Mouse (Mus musculus) bone marrow macrophage, adult 2 months (primary cell): ENCODE results near the gene Ano10. TPM values are rescaled to one million over a fixed set of nuclear protein-coding genes. Genes with fewer than 3 reads are reported as not detected.
"Not testable (repeated sequence)": the region's sequence is repeated elsewhere in the genome, so short reads cannot be mapped to it uniquely, and the experiment has no call there.

ENCODE experiments used
- H3K27ac ChIP-seq: 2 replicates; pipeline ENCODE4 v1.5.1; 2012; ENCODE audit warnings: low read depth, low read length; ENCODE audit not compliant: insufficient read depth
- H3K4me1 ChIP-seq: 2 replicates; pipeline ENCODE4 v1.6.1; 2012; ENCODE audit warnings: low read length; ENCODE audit not compliant: control insufficient read depth, insufficient read depth
- H3K4me3 ChIP-seq: 2 replicates; pipeline ENCODE4 v1.5.1; 2012; ENCODE audit warnings: mild to moderate bottlenecking, low read length, moderate library complexity; ENCODE audit not compliant: insufficient read depth
- CTCF ChIP-seq: IDR thresholded peaks from 2 replicates; pipeline ENCODE4 v1.5.1; 2012; ENCODE audit warnings: low read depth, mild to moderate bottlenecking, low read length, moderate library complexity
- POLR2A ChIP-seq: IDR thresholded peaks from 2 replicates; pipeline ENCODE4 v1.6.1; 2012; ENCODE audit warnings: mild to moderate bottlenecking, low read depth, low read length, borderline replicate concordance
- polyA plus RNA-seq: library from polyadenylated mRNA; stranded (reverse); fragments of >200 nt; gene quantifications from 2 replicates; pipeline ENCODE4 v1.2.4, GENCODE M21; 2012; ENCODE audit not compliant: missing spikeins, insufficient read depth, insufficient read length

Ano10 gene
- polyA plus RNA-seq, 1 experiment = 24.7 TPM

DNA sequence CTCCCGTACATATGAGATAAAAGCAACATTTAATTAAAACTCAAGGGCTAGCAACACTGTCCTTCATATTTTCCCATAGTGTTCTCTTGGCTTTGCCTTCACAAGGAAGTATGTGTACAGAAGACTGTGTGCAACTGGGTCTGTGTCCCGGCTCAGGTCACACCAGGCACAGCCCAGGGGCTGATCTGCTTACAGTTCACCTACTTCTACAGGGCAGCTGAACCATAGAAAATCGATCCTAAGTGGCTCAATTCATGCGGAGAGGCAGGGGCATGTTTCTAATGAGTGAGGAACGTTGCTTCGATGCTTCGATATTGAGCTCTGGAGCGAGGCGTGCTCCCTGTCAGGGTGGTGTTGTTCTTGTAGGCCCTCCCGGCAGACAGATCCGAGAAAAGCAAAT, 21.3 kb upstream of the Ano10 start:
- H3K4me3 ChIP-seq = no peak overlapping the region
- TF ChIP-seq CTCF (no peak), POLR2A (no peak)
- H3K4me1 ChIP-seq = peaks cover 5% of the 10 kb centered on the region
- H3K27ac ChIP-seq = no peak overlapping the region

DNA sequence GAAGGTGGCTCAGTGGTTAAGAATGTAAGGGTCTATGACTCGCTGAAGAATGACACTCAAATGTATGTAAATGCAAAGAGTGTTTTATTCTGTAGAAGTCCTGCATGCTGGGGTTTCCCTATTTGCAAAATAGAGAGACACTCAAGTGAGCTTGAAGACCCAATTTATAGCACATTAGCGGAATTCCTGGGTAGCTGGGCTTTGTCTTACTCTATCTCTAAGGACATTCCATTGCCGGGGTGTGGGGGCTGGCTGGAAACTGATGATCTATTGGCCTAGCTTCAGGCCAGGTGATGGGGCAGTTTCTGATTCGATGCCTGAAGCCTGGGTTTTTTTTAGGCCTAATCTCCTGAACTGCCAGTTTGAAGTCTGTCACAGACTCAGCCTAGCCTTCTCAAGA, 20.7 kb upstream of the Ano10 start:
- no peak overlapping the region for H3K4me3 ChIP-seq
- no peak overlapping the region for H3K27ac ChIP-seq
- peaks cover 5% of the 10 kb centered on the region for H3K4me1 ChIP-seq
- no peak for TF ChIP-seq CTCF
- no peak for TF ChIP-seq POLR2A

- TF ChIP-seq POLR2A = no peak
- Histone ChIP-seq H3K4me3 (no peak overlapping the region), H3K27ac (no peak overlapping the region), H3K4me1 (peaks cover 5% of the 10 kb centered on the region)
Observed at GRCm38 (mm10) chr9:122314386-122314785, 20.2 kb upstream of the Ano10 start.

DNA sequence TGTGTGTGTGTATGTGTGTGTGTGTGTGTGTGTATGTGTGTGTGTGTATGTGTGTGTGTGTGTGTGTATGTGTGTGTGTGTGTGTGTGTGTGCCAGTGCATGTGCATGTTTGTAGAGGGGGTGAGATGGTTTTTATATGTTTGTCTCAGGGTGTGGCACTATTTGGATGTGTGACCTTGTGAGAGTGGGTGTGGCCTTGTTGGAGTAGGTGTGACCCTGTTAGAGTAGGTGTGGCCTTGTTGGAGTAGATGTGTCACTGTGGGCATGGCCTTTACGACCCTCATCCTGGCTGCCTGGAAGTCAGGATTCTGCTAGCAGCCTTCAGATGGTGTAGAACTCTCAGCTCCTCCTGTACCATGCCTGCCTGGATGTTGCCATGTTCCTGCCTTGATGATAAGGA, 18.9 kb upstream of the Ano10 start:
- not testable (repeated sequence) for H3K4me1 ChIP-seq, H3K4me3 ChIP-seq, H3K27ac ChIP-seq

- Histone ChIP-seq H3K4me3 (no peak overlapping the region), H3K27ac (no peak overlapping the region), H3K4me1 (peaks cover 5% of the 10 kb centered on the region)
- TF ChIP-seq POLR2A (no peak), CTCF (no peak)
Observed at GRCm38 (mm10) chr9:122312296-122312990, 18.2 kb upstream of the Ano10 start.

DNA sequence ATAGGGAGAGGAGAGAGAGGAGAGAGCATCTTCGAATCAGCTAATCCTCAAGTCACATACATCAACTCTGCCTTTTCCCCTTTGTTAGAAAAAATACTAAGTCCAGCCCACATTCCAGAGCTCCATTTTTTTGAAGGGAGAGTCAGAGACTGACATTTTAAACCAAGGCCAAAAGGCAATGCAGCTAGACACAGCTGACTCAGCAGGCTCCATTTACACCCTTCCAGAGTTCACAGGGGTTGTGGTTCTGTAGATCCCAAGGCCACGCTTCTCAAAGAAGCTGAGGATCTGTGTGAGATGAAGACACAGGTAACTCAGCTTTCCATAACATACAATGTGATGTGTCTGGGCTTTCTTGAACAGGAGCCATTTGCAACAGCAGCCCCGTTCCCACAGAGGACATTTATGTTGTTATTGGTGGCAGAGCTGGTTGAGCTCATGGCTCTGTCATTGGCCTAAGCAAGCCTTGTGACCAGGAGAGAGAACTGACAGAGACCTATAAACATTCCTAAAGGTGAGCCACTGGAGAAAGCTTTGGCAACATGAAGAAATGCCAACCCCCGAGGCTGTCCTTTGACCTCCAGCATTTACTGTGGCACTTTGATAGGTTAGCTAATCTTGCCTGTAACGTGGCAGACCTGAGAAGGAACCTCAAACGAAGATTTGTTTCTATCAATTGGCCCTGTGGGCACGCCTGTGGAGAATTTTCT, 17.0 kb upstream of the Ano10 start:
- no peak overlapping the region for H3K4me3 ChIP-seq
- TF ChIP-seq POLR2A (no peak), CTCF (no peak)
- no peak overlapping the region for H3K27ac ChIP-seq
- peaks cover 5% of the 10 kb centered on the region for H3K4me1 ChIP-seq

- Histone ChIP-seq H3K4me1 (peaks cover 5% of the 10 kb centered on the region), H3K27ac (peak overlapping the region; percentile 20), H3K4me3 (peak overlapping the region; percentile 65)
- TF ChIP-seq POLR2A = no peak
- peak; percentile 97 for TF ChIP-seq CTCF
Observed at GRCm38 (mm10) chr9:122310613-122311049, 16.4 kb upstream of the Ano10 start.

DNA sequence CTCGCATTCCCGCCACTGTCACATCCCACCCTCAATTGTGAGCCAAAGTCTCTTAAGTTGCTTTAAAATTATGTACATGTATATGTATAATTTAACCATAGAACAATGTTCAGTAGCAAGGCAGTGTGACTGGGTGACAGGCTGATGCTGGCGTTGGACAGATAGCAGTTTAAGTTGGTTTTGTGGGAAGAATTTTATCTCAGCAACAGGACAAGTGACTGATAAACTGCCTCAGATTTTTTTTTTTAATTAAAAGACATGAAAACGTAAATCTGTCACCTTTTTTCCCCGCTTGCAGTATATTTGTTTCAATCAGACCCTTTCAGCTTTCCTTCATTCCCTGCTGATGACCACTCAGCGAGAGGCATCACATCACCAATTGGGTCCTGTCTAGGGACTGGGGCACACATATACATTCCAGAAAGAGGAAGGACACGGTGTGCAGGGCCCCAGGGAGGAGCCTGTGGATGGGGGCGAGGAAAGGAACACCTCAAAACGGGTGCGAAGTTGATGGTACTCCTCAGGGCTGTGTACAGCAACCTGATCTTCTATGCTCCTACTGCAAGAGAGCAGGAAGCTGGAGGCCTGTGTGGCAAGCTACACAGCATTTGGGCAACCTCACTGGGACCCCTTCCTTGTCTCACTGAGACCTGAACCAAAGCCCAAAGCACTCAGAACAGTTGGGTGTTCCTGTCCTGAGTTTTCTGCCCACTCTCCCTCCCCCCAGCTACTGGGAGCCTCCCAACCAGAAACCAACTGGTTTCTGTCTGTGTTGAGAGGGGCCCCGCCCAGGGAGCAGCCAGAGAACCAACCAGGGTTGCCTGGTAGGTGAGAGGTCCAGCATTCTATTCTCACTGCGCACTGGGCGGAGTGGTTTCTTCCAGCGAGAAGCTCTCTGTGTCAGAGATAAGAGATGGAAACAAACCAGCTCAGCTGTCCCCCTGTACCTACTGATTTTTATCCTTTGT, 15.1 kb upstream of the Ano10 start:
- TF ChIP-seq POLR2A (no peak), CTCF (no peak)
- no peak overlapping the region for H3K4me3 ChIP-seq
- no peak overlapping the region for H3K27ac ChIP-seq
- H3K4me1 ChIP-seq = peaks cover 5% of the 10 kb centered on the region

GRCm38 (mm10) chr9:122305302-122305701, 11.1 kb upstream of the Ano10 start:
- Histone ChIP-seq H3K27ac (no peak overlapping the region), H3K4me3 (no peak overlapping the region), H3K4me1 (no peaks in the 10 kb centered on the region)
- TF ChIP-seq POLR2A (no peak), CTCF (no peak)
